Mouse (Mus musculus): ENCODE results near the gene Trim52. TPM values are rescaled to one million over a fixed set of nuclear protein-coding genes. Genes with fewer than 3 reads are reported as not detected.

The Trim52 gene
- total RNA-seq, 1 experiment = 1.3 TPM

GRCm38 (mm10) chr14:106183985-106184384 lies 78.0 kb downstream of the Trim52 start:
- no peak overlapping the region for H3K4me3 ChIP-seq (ENCODE audit: insufficient read depth in 1 of 2, low read depth in 1 of 2, low read length in 2 of 2, poor library complexity in 1 of 2, severe bottlenecking in 1 of 2)
- H3K4me1 ChIP-seq (ENCODE audit: control insufficient read depth in 2 of 2, insufficient read depth in 2 of 2, low read length in 2 of 2, poor library complexity in 1 of 2) = no peaks in the 10 kb centered on the region
- H3K36me3 ChIP-seq (ENCODE audit: control insufficient read depth, insufficient read depth, low read length, poor library complexity, severe bottlenecking) = no peaks in the 10 kb centered on the region
- H3K27ac ChIP-seq (ENCODE audit: insufficient read depth, low read depth, low read length, poor library complexity, severe bottlenecking) = no peak overlapping the region
- H3K9me3 ChIP-seq (ENCODE audit: control insufficient read depth, insufficient read depth, low read depth, low read length) = no peaks in the 10 kb centered on the region
- TF ChIP-seq CHD2 (IDR thresholded peaks at IDR 0.05; ENCODE audit: low read depth, low read length) (no peak), HCFC1 (IDR thresholded peaks at IDR 0.05; ENCODE audit: borderline replicate concordance, insufficient read depth, low read length) (no peak), ZC3H11A (IDR thresholded peaks at IDR 0.05; ENCODE audit: borderline replicate concordance, low read depth, low read length) (no peak), MAFK (IDR thresholded peaks at IDR 0.05; ENCODE audit: insufficient read depth, low read depth, low read length) (no peak), ZNF384 (IDR thresholded peaks at IDR 0.05; ENCODE audit: low read depth, low read length) (no peak)
- in situ Hi-C loops (cut with MboI; ENCODE audit: low sequenced_read_pairs in 2 of 2, unreplicated experiment in 2 of 2) = no loop called here
- no peak overlapping the region for H3K9ac ChIP-seq (ENCODE audit: insufficient read depth, low read depth, low read length, poor library complexity, severe bottlenecking)
- DNase-seq (ENCODE audit: low read depth, low spot score) = no peak

Other genes starting within 250 kb of the Trim52 start
- gene Spry2, start 209.4 kb upstream of the Trim52 start, total RNA-seq (2012; rRNA removed) = 49.5 and 69.0 TPM in 2 replicates

All from ES-E14 (cell line).